Mouse (Mus musculus): ENCODE measurements around the gene Tgif2.

GRCm38 (mm10) chr2:156887017-156887416 lies 47.2 kb downstream of the Tgif2 start, which contains the start of gene Sla2:
- TF ChIP-seq CTCF (IDR thresholded peaks at IDR 0.05; ENCODE audit: low read depth, low read length) (no peak), POLR2AphosphoS5 (IDR thresholded peaks at IDR 0.05; ENCODE audit: insufficient replicate concordance, low read depth, low read length) (no peak), TAL1 (conservative IDR thresholded peaks at IDR 0.05; ENCODE audit: low read depth, low read length) (no peak), GATA1 (IDR thresholded peaks at IDR 0.05; ENCODE audit: borderline replicate concordance, low read length) (no peak)

Data from G1E (cell line).